Mouse (Mus musculus): ENCODE measurements around the gene Gadd45g. TPM values are rescaled to one million over a fixed set of nuclear protein-coding genes. Genes with fewer than 3 reads are reported as not detected.

Gadd45g gene
- polyA plus RNA-seq, 1 experiment from 2014 or later: 26.6 TPM

DNA sequence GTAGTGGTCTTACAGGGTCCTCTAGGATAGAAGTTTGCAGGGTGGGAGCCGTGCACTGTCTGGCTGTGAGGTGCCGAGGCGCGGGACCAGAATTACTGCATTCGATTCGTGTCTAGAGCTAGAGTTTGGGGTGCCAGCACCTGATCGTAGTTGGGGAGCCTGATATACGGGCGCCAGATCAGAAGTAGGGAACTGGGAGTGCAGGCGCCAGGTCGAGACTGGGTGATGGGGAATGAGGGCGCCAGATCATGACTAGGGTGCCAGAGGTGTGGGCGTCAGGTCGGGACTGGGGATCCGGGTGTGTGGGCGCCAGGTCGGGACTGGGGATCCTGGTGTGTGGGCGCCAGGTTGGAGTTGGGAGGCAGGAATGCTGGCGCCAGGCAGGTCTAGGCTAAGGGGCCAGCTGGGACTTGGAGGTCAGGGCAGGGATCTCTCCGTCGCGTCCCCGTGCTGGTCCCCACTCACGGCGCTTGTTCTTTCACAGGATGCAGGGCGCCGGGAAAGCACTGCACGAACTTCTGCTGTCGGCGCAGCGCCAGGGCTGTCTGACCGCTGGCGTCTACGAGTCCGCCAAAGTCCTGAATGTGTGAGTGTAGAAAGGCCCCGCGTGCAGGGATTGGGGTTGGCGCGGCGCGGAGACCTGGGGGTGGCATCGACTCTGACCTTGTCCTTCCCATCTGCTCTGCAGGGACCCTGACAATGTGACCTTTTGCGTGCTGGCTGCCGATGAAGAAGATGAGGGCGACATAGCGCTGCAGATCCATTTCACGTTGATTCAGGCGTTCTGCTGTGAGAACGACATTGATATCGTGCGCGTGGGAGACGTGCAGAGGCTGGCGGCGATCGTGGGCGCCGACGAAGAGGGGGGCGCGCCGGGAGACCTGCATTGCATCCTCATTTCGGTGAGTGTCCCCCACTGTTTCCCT, 653 bp downstream of the Gadd45g start:
- Histone ChIP-seq H3K27me3 (ENCODE audit: control insufficient read depth, insufficient read depth, low read length) (no peaks in the 10 kb centered on the region; the same call in 1 of the 2 replicates), H3K27ac (ENCODE audit: low read depth, low read length) (peak overlapping the region; percentile 66; the same call in 1 of the 2 replicates), H3K9ac (ENCODE audit: low read depth, low read length) (peak overlapping the region; percentile 70), H3K4me3 (ENCODE audit: low read length) (peak overlapping the region; percentile 46), H3K36me3 (ENCODE audit: control insufficient read depth, insufficient read depth, low read length) (no peaks in the 10 kb centered on the region), H3K4me1 (ENCODE audit: control insufficient read depth, insufficient read depth, low read length) (peaks cover 40% of the 10 kb centered on the region), H3K9me3 (ENCODE audit: control insufficient read depth, low read length) (no peaks in the 10 kb centered on the region), H3K4me2 (replicated peaks; ENCODE audit: low read depth, low read length) (peak overlapping the region; percentile 96)
- peak; percentile 30; the same call in 1 of the 2 replicates for ATAC-seq (ENCODE audit: low FRiP score, low TSS enrichment)
- WGBS: under 1% methylated on average over 61 of the region's 63 CpGs

DNA sequence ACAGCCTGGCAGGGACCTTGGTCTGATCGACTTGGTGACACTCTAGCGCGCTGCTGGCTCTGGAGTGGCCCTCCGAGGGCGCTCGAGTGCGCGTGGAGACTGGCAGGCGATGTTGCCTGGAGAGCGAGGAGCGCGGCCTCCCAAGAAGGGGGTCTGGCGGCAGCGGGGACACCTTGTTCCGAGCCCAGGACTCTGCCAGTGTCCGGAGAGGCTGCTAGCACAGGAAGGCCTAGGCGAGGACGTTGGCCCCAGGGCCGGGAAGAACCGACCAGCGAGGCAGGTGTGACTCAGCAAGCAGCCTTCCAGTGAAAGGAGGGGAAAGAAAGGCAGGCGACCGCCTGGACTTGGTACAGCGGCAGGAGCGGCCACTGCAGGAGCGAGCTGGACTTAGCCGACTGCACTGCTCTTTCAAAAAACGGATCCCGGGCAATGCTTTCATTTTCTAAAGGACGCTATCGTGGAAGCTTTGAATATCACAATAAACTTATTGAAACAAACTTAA, 1.6 kb downstream of the Gadd45g start:
- Histone ChIP-seq H3K36me3 (ENCODE audit: control insufficient read depth, insufficient read depth, low read length) (no peaks in the 10 kb centered on the region), H3K27me3 (ENCODE audit: control insufficient read depth, insufficient read depth, low read length) (no peaks in the 10 kb centered on the region; the same call in 1 of the 2 replicates), H3K9ac (ENCODE audit: low read depth, low read length) (peak overlapping the region; percentile 70), H3K4me3 (ENCODE audit: low read length) (peak overlapping the region; percentile 46), H3K9me3 (ENCODE audit: control insufficient read depth, low read length) (no peaks in the 10 kb centered on the region), H3K4me1 (ENCODE audit: control insufficient read depth, insufficient read depth, low read length) (peaks cover 32% of the 10 kb centered on the region), H3K4me2 (replicated peaks; ENCODE audit: low read depth, low read length) (peak overlapping the region; percentile 96), H3K27ac (ENCODE audit: low read depth, low read length) (peak overlapping the region; percentile 66)
- WGBS: under 1% methylated on average over 31 of the region's 31 CpGs
- no peak for ATAC-seq (ENCODE audit: low FRiP score, low TSS enrichment)

GRCm38 (mm10) chr13:51848481-51849240, 2.2 kb downstream of the Gadd45g start:
- WGBS: under 1% methylated on average over 20 of the region's 20 CpGs
- Histone ChIP-seq H3K4me1 (ENCODE audit: control insufficient read depth, insufficient read depth, low read length) (peaks cover 35% of the 10 kb centered on the region), H3K27ac (ENCODE audit: low read depth, low read length) (peak overlapping the region; percentile 66), H3K9me3 (ENCODE audit: control insufficient read depth, low read length) (no peaks in the 10 kb centered on the region), H3K36me3 (ENCODE audit: control insufficient read depth, insufficient read depth, low read length) (no peaks in the 10 kb centered on the region), H3K4me2 (replicated peaks; ENCODE audit: low read depth, low read length) (peak overlapping the region; percentile 96), H3K4me3 (ENCODE audit: low read length) (peak overlapping the region; percentile 46), H3K27me3 (ENCODE audit: control insufficient read depth, insufficient read depth, low read length) (no peaks in the 10 kb centered on the region), H3K9ac (ENCODE audit: low read depth, low read length) (peak overlapping the region; percentile 70)
- ATAC-seq (ENCODE audit: low FRiP score, low TSS enrichment): no peak

DNA sequence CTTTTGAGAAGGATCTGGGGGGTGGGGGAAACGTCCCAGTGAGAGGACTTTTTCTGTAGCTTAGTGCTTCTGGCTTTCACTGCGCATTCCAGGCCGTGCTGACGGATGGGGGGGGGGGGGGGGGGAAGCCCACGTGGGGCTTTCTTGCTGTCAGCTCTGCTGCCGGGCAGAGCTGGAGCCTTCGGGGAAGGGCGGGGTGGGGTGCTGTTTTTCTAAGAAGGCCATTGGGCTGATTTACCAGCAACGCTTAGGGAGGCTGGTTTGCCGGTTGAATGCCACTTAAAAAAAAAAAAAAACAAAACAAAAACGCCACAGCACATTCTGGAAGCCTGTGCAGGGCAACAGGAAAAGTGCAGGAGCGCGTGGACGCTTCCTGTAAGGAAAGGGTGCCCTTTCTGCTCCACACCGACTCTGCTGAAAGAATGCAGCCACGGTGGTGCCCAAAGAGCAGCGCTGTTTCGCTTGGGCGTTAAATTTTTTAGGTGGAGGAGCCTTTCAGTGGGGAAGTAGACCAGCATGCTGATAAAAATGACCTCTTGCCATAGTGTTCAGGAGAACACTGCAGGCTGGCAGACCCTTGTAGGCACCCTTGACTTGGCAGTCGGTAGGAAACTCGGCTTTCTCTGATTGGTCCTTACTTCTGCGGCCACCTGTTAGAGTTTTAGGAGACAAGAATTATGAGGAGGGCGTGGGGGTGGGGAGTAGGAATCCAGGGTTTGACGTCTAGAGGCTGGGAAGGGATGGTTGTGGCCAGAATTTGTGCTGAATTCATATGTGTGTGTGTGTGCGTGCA, 3.0 kb downstream of the Gadd45g start:
- Histone ChIP-seq H3K27ac (ENCODE audit: low read depth, low read length) (peak overlapping the region; percentile 66; the same call in 1 of the 2 replicates), H3K36me3 (ENCODE audit: control insufficient read depth, insufficient read depth, low read length) (no peaks in the 10 kb centered on the region), H3K9me3 (ENCODE audit: control insufficient read depth, low read length) (no peaks in the 10 kb centered on the region), H3K4me3 (ENCODE audit: low read length) (peak overlapping the region; percentile 46), H3K4me1 (ENCODE audit: control insufficient read depth, insufficient read depth, low read length) (peaks cover 38% of the 10 kb centered on the region), H3K9ac (ENCODE audit: low read depth, low read length) (peak overlapping the region; percentile 28; the same call in 1 of the 2 replicates), H3K27me3 (ENCODE audit: control insufficient read depth, insufficient read depth, low read length) (no peaks in the 10 kb centered on the region), H3K4me2 (replicated peaks; ENCODE audit: low read depth, low read length) (peak overlapping the region; percentile 96)
- 3% methylated on average over 22 of the region's 25 CpGs for WGBS
- no peak; the same call in 1 of the 2 replicates for ATAC-seq (ENCODE audit: low FRiP score, low TSS enrichment)

DNA sequence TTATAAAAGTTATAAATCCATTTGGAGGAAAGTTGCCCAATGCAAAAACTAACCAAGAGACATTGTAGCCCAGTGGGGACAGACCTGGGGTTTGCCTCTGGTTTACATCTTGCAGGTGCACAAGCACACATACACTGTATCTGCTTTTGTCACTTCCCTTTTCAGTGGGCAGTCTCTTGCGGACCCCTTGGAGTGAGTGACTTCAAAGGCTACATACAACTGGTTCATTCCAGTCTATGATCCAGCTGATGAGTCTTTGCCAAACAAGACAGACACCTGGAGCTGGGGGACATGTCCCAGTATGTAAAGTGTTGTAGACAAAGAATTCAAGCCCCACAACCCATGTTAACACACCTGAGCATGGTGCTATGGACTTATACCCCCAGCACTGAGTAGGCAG, 4.1 kb downstream of the Gadd45g start:
- Histone ChIP-seq H3K4me2 (replicated peaks; ENCODE audit: low read depth, low read length) (no peak overlapping the region), H3K4me3 (ENCODE audit: low read length) (no peak overlapping the region), H3K9me3 (ENCODE audit: control insufficient read depth, low read length) (no peaks in the 10 kb centered on the region), H3K9ac (ENCODE audit: low read depth, low read length) (no peak overlapping the region), H3K36me3 (ENCODE audit: control insufficient read depth, insufficient read depth, low read length) (no peaks in the 10 kb centered on the region), H3K27ac (ENCODE audit: low read depth, low read length) (no peak overlapping the region), H3K27me3 (ENCODE audit: control insufficient read depth, insufficient read depth, low read length) (no peaks in the 10 kb centered on the region), H3K4me1 (ENCODE audit: control insufficient read depth, insufficient read depth, low read length) (peaks cover 30% of the 10 kb centered on the region)
- WGBS: 87% methylated on average over 1 of the region's 1 CpGs
- no peak for ATAC-seq (ENCODE audit: low FRiP score, low TSS enrichment)

DNA sequence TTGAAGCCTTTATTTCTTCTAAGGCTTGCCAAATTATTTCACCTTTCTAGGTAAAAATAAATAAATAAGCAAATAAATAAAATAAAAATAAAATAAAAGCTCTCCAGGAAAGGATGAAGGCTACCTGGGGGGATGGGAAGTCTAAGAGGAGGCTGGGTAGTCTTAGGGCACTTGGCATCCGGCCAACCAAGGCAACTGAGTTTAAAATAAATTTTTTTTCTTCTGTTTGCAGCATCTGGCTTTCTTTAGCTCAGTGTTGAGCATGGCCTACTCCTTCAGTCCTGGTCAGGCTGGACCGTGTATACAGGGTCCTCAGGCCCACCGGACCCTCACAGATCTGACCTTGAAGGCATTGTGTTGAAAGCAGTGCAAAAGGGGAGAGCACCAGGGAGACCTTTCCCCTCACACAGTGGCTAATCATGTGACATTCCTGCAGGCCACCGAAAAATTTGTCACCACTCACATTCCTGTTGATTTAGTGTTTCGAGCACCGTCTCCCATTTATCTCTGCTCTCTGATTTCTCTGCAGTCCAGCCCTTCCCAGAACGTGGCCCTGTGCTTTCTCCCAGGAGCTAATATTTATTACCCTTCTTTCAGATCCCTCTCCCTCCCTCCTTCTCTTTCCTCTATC, 6.2 kb downstream of the Gadd45g start:
- Histone ChIP-seq H3K27ac (ENCODE audit: low read depth, low read length) (no peak overlapping the region), H3K4me1 (ENCODE audit: control insufficient read depth, insufficient read depth, low read length) (peaks cover 28% of the 10 kb centered on the region), H3K4me2 (replicated peaks; ENCODE audit: low read depth, low read length) (no peak overlapping the region)

DNA sequence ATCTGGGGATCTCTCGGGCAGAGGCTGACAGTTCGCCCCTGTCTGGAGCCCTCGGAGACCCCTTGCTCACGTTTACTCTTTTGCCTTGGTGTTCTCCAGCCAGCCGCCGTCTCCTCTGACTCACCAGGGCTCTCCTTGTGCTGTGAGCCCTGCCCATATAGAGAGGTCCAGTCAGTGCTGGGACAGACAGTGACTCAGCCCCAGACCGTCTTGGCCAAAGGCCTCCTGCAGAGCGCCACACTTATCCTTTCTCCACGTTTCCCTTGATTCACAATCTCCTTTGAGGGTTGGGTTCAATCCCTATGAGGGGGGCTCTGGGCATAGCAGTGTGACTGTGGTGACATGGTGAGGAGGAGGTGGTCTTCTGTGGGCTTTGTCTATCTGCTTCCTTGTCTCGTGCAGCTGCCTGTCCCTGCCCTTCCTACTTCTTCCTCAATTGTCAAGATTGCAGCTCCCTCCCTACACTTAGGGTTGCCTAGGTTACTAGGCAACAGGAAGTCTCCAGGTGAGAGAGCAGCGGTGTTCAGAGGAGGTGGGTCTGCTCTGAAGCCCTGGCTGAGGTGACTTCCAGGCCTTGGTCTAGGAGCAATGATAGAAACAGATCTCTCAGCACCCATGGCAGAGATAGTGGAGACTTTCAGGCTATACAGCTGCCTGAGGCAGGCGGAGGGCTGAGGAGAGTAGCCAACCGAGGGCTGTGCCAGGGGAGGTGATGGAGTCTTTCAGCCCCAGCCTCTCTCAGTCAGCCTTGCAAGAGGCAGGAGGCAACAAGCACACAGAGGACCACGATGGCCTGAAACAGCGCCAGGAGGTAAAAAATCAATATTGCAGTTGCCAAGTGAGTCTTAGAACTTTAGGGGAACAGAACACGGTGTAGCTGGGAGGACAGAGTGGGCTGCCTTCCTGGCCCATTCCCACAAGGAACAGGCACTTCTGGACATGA, 7.1 kb downstream of the Gadd45g start:
- no peak overlapping the region for H3K27ac ChIP-seq (ENCODE audit: low read depth, low read length)

More for the DNA sequence above, 6.2 kb downstream of the Gadd45g start:
- Histone ChIP-seq H3K9ac (ENCODE audit: low read depth, low read length) (no peak overlapping the region), H3K9me3 (ENCODE audit: control insufficient read depth, low read length) (no peaks in the 10 kb centered on the region), H3K36me3 (ENCODE audit: control insufficient read depth, insufficient read depth, low read length) (no peaks in the 10 kb centered on the region), H3K27me3 (ENCODE audit: control insufficient read depth, insufficient read depth, low read length) (no peaks in the 10 kb centered on the region), H3K4me3 (ENCODE audit: low read length) (no peak overlapping the region)
- 24% methylated on average over 7 of the region's 7 CpGs for WGBS
- ATAC-seq (ENCODE audit: low FRiP score, low TSS enrichment): no peak

More for the DNA sequence above, 7.1 kb downstream of the Gadd45g start:
- Histone ChIP-seq H3K27me3 (ENCODE audit: control insufficient read depth, insufficient read depth, low read length) (no peaks in the 10 kb centered on the region), H3K9ac (ENCODE audit: low read depth, low read length) (0 out of 2 replicates have a peak overlapping the region, but pooled peaks have one; percentile 31), H3K4me1 (ENCODE audit: control insufficient read depth, insufficient read depth, low read length) (peaks cover 25% of the 10 kb centered on the region), H3K9me3 (ENCODE audit: control insufficient read depth, low read length) (no peaks in the 10 kb centered on the region), H3K36me3 (ENCODE audit: control insufficient read depth, insufficient read depth, low read length) (no peaks in the 10 kb centered on the region), H3K4me2 (replicated peaks; ENCODE audit: low read depth, low read length) (no peak overlapping the region), H3K4me3 (ENCODE audit: low read length) (no peak overlapping the region)
- peak; percentile 58 for ATAC-seq (ENCODE audit: low FRiP score, low TSS enrichment)
- 27% methylated on average over 16 of the region's 16 CpGs for WGBS

All from kidney, embryonic 14.5 days (tissue).